Mouse (Mus musculus) right cerebral cortex, postnatal 14 days (tissue): Measurements from ENCODE around the gene S1pr4.

Experiments used
- DNase-seq: peaks from one replicate; pipeline ENCODE4 v3.0.0; 2022

The S1pr4 gene

GRCm38 (mm10) chr10:81491018-81491417, 8.9 kb downstream of the S1pr4 start:
- DNase-seq: no peak

- no peak for DNase-seq
Measured at GRCm38 (mm10) chr10:81489941-81490340, 10.0 kb downstream of the S1pr4 start.

GRCm38 (mm10) chr10:81488081-81488480, 11.9 kb downstream of the S1pr4 start:
- no peak for DNase-seq

- DNase-seq: no peak
Measured at GRCm38 (mm10) chr10:81486496-81486895, 13.4 kb downstream of the S1pr4 start.

GRCm38 (mm10) chr10:81485479-81486018, 14.4 kb downstream of the S1pr4 start:
- no peak for DNase-seq

- DNase-seq: no peak
Measured at GRCm38 (mm10) chr10:81485060-81485449, 14.9 kb downstream of the S1pr4 start.

- no peak for DNase-seq
Measured at GRCm38 (mm10) chr10:81484441-81485059, 15.4 kb downstream of the S1pr4 start.

GRCm38 (mm10) chr10:81483983-81484382, 15.9 kb downstream of the S1pr4 start:
- DNase-seq: peak; percentile 67

GRCm38 (mm10) chr10:81482533-81482889, 17.4 kb downstream of the S1pr4 start, which contains the start of gene Celf5:
Gene Celf5, minus strand, starts transcription at chr10:81482709.
- DNase-seq: peak; percentile 63

GRCm38 (mm10) chr10:81481605-81482532, 18.1 kb downstream of the S1pr4 start:
- no peak for DNase-seq

- DNase-seq: no peak
Measured at GRCm38 (mm10) chr10:81474461-81474860, 25.5 kb downstream of the S1pr4 start.

- peak; percentile 92 for DNase-seq
Measured at GRCm38 (mm10) chr10:81473003-81473451, 26.9 kb downstream of the S1pr4 start.

GRCm38 (mm10) chr10:81472403-81473002, 27.4 kb downstream of the S1pr4 start:
- no peak for DNase-seq

- DNase-seq: peak; percentile 22
Measured at GRCm38 (mm10) chr10:81470454-81470853, 29.5 kb downstream of the S1pr4 start.

- peak; percentile 60 for DNase-seq
Measured at GRCm38 (mm10) chr10:81469253-81469652, 30.7 kb downstream of the S1pr4 start.

- peak; percentile 8 for DNase-seq
Measured at GRCm38 (mm10) chr10:81467670-81468235, 32.2 kb downstream of the S1pr4 start.

GRCm38 (mm10) chr10:81466881-81467280, 33.1 kb downstream of the S1pr4 start:
- DNase-seq: peak; percentile 14

- DNase-seq: no peak
Measured at GRCm38 (mm10) chr10:81466066-81466465, 33.9 kb downstream of the S1pr4 start.

GRCm38 (mm10) chr10:81465265-81465645, 34.7 kb downstream of the S1pr4 start:
- peak; percentile 14 for DNase-seq

GRCm38 (mm10) chr10:81464405-81465264, 35.3 kb downstream of the S1pr4 start:
- peak; percentile 35 for DNase-seq

- DNase-seq: peak; percentile 5
Measured at GRCm38 (mm10) chr10:81463531-81463930, 36.4 kb downstream of the S1pr4 start.

GRCm38 (mm10) chr10:81462917-81463316, 37.0 kb downstream of the S1pr4 start:
- DNase-seq: no peak
